Mouse (Mus musculus) gastrocnemius, adult 2 months (tissue): ENCODE results near the gene 1810043G02Rik. TPM values are rescaled to one million over a fixed set of nuclear protein-coding genes. Genes with fewer than 3 reads are reported as not detected.
"Not testable (repeated sequence)": the region's sequence is repeated elsewhere in the genome, so short reads cannot be mapped to it uniquely, and the experiment has no call there.

ENCODE experiments used
- DNase-seq: peaks from one replicate; pipeline ENCODE4 v3.0.0; 2022
- H3K27ac ChIP-seq: fragments of 200-600 bp; 2 replicates; pipeline ENCODE4 v1.8.1; 2022; ENCODE audit warnings: mild to moderate bottlenecking
- H3K4me3 ChIP-seq: fragments of 200-600 bp; 2 replicates; pipeline ENCODE4 v1.8.1; 2022; ENCODE audit warnings: mild to moderate bottlenecking, moderate library complexity
- CTCF ChIP-seq: fragments of 200-600 bp; IDR thresholded peaks from 2 replicates; pipeline ENCODE4 v1.8.1; 2022; ENCODE audit warnings: antibody characterized with exemption, mild to moderate bottlenecking, moderate library complexity
- intact Hi-C: fragments of 180-260 bp; cut with DNase I; formaldehyde crosslinking; loops from one replicate; pipeline ENCODE4 v1.15.1; 2025
- long read RNA-seq, 2 experiments: library from polyadenylated mRNA; stranded (forward); transcript quantifications; one replicate each; pipeline ENCODE4 v2.0.0; 2021
- total RNA-seq, 2 experiments: library from RNA; stranded (reverse); gene quantifications; 2 replicates each; pipeline ENCODE4 v1.2.3; 2021

The 1810043G02Rik gene
- 1 to 10 TPM; 3.8 to 4.3 TPM for total RNA-seq
- long read RNA-seq, experiment 1, result 0 reads
- long read RNA-seq, experiment 2, result 0 reads

- H3K27ac ChIP-seq, result peak within 1 kb of the TSS; percentile 81
- intact Hi-C loops, result no loop called here
- 0 out of 2 replicates have a peak, but pooled peaks have one; percentile 0 for TF ChIP-seq CTCF
- peak; percentile 100 for DNase-seq
- H3K4me3 ChIP-seq, result peak within 1 kb of the TSS; percentile 82
Measured at GRCm38 (mm10) chr10:77978351-77979350, at the start of gene 1810043G02Rik. 1810043G02Rik (plus strand) TSS chr10:77978524.

GRCm38 (mm10) chr10:77939685-77940084, 38.6 kb upstream of the 1810043G02Rik start:
- Histone ChIP-seq H3K4me3 (no peak overlapping the region), H3K27ac (no peak overlapping the region)
- intact Hi-C loops, result no loop called here
- DNase-seq, result no peak
- no peak for TF ChIP-seq CTCF

GRCm38 (mm10) chr10:77950468-77950867, 27.9 kb upstream of the 1810043G02Rik start:
- H3K4me3 ChIP-seq, H3K27ac ChIP-seq, intact Hi-C loops, DNase-seq: not testable (repeated sequence)

GRCm38 (mm10) chr10:77962725-77963124, 15.6 kb upstream of the 1810043G02Rik start:
- no peak for TF ChIP-seq CTCF
- no peak overlapping the region for H3K4me3 ChIP-seq
- intact Hi-C loops, result no loop called here
- no peak overlapping the region for H3K27ac ChIP-seq
- DNase-seq, result no peak

GRCm38 (mm10) chr10:77963971-77964370, 14.4 kb upstream of the 1810043G02Rik start:
- DNase-seq, result no peak
- intact Hi-C loops, result no loop called here
- H3K4me3 ChIP-seq, result no peak overlapping the region
- no peak overlapping the region for H3K27ac ChIP-seq
- no peak for TF ChIP-seq CTCF

GRCm38 (mm10) chr10:77969274-77969972, 8.9 kb upstream of the 1810043G02Rik start:
- intact Hi-C loops, result no loop called here
- Histone ChIP-seq H3K27ac (no peak overlapping the region), H3K4me3 (peak overlapping the region; percentile 45)
- no peak for TF ChIP-seq CTCF
- peak; percentile 59 for DNase-seq

- no peak for TF ChIP-seq CTCF
- no peak for DNase-seq
- Histone ChIP-seq H3K27ac (no peak overlapping the region), H3K4me3 (peak overlapping the region; percentile 45)
- intact Hi-C loops, result loop anchor here (2.0 kb wide), 1 partner anchor 67 kb away; the partner anchor contains the start of gene Lrrc3
Measured at GRCm38 (mm10) chr10:77969973-77970325, 8.4 kb upstream of the 1810043G02Rik start.

- intact Hi-C loops, result loop anchor here (2.0 kb wide), 1 partner anchor 68 kb away; the partner anchor contains the start of gene Lrrc3
- DNase-seq, result no peak
- Histone ChIP-seq H3K27ac (no peak within 1 kb of the TSS), H3K4me3 (peak within 1 kb of the TSS; percentile 45)
- no peak for TF ChIP-seq CTCF
Measured at GRCm38 (mm10) chr10:77970481-77970880, 7.8 kb upstream of the 1810043G02Rik start, which contains the start of gene Trpm2. Trpm2 (minus strand) TSS chr10:77970563.

- Histone ChIP-seq H3K27ac (no peak overlapping the region), H3K4me3 (no peak overlapping the region)
- intact Hi-C loops, result loop anchor here (2.0 kb wide), 1 partner anchor 68 kb away; the partner anchor contains the start of gene Lrrc3
- no peak for TF ChIP-seq CTCF
- DNase-seq, result no peak
Measured at GRCm38 (mm10) chr10:77971191-77971590, 7.1 kb upstream of the 1810043G02Rik start.

- Histone ChIP-seq H3K4me3 (no peak overlapping the region), H3K27ac (no peak overlapping the region)
- intact Hi-C loops, result loop anchor here (2.0 kb wide), 1 partner anchor 69 kb away; the partner anchor contains the start of gene Lrrc3
- peak; percentile 42; the same call in 1 of the 2 replicates for TF ChIP-seq CTCF
- DNase-seq, result no peak
Measured at GRCm38 (mm10) chr10:77971709-77972553, 6.4 kb upstream of the 1810043G02Rik start.

GRCm38 (mm10) chr10:77974323-77974722, 4.0 kb upstream of the 1810043G02Rik start:
- H3K27ac ChIP-seq, result no peak overlapping the region
- intact Hi-C loops, result no loop called here
- no peak for DNase-seq

GRCm38 (mm10) chr10:77974811-77975210, 3.5 kb upstream of the 1810043G02Rik start:
- no peak for DNase-seq
- TF ChIP-seq CTCF, result no peak
- intact Hi-C loops, result no loop called here
- no peak overlapping the region for H3K27ac ChIP-seq
- H3K4me3 ChIP-seq, result no peak overlapping the region

More at GRCm38 (mm10) chr10:77974323-77974722, 4.0 kb upstream of the 1810043G02Rik start:
- TF ChIP-seq CTCF, result no peak
- no peak overlapping the region for H3K4me3 ChIP-seq
